Mouse (Mus musculus) liver, embryonic 12.5 days (tissue): ENCODE results near the gene Rhov. TPM values are rescaled to one million over a fixed set of nuclear protein-coding genes. Genes with fewer than 3 reads are reported as not detected.
A peak's percentile ranks its signal among the peaks of the same experiment; 100 is the strongest.

Experiments used
- ATAC-seq: fragments of 200-750 bp; cut with Nextera tagmentation; 2 replicates; pipeline ENCODE4 v1.8.0; 2017; ENCODE audit warnings: moderate number of reproducible peaks, mild to moderate bottlenecking, moderate library complexity
- H3K27ac ChIP-seq: fragments of 300-500 bp; sonication (generic); 2 replicates; pipeline ENCODE4 v1.5.1; 2016; ENCODE audit warnings: mild to moderate bottlenecking
- H3K27me3 ChIP-seq: fragments of 300-500 bp; sonication (generic); replicated peaks from 2 replicates; pipeline ENCODE4 v1.6.1; 2016; ENCODE audit warnings: mild to moderate bottlenecking, moderate library complexity
- H3K36me3 ChIP-seq: fragments of 300-500 bp; sonication (generic); 2 replicates; pipeline ENCODE4 v1.6.1; 2016; ENCODE audit warnings: mild to moderate bottlenecking, moderate library complexity
- H3K4me1 ChIP-seq: fragments of 300-500 bp; sonication (generic); 2 replicates; pipeline ENCODE4 v1.6.1; 2016
- H3K4me2 ChIP-seq: fragments of 300-500 bp; sonication (generic); 2 replicates; pipeline ENCODE4 v1.6.1; 2016; ENCODE audit warnings: mild to moderate bottlenecking, moderate library complexity
- H3K4me3 ChIP-seq: fragments of 300-500 bp; sonication (generic); 2 replicates; pipeline ENCODE4 v1.5.1; 2016; ENCODE audit warnings: mild to moderate bottlenecking, moderate library complexity
- H3K9ac ChIP-seq: fragments of 300-500 bp; sonication (generic); 2 replicates; pipeline ENCODE4 v1.6.1; 2016; ENCODE audit warnings: mild to moderate bottlenecking, moderate library complexity
- H3K9me3 ChIP-seq: fragments of 300-500 bp; sonication (generic); replicated peaks from 2 replicates; pipeline ENCODE4 v1.6.1; 2016; ENCODE audit warnings: mild to moderate bottlenecking, moderate library complexity
- WGBS: fragments of 180-500 bp; shearing (Covaris S2); methylation state at CpG from one replicate; pipeline ENCODE4 v1.1.7; 2016; ENCODE audit not compliant: insufficient replicate concordance; 5-methylcytosine and 5-hydroxymethylcytosine counted together
- polyA plus RNA-seq: library from polyadenylated mRNA; unstranded; fragments of >200 nt; fragmentation: Nextera tagmentation; extraction: Ambion mirVana; gene quantifications from 2 replicates; pipeline ENCODE4 v1.2.1, GENCODE M21; 2016

Gene Rhov
- polyA plus RNA-seq, 1 experiment from 2014 or later: 0.07 TPM

DNA sequence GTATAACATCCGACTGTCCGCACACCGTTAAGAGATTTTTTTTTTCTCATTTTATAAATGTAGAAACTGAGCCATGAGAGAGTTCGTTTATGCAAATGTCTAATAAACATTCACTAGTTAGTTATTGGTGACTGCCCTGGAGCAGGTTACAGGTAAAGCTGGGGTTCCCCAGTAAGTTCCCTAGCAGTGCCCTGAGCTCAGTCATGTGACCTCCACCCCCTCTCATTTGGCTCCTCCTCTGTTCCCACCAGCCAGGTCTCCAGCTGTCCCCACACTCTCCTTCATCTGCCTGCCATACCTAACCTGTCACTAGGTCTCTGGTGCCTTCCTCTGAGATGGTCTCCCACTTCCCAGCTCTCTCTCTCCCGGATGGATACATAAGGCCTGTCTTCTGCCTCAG lies 16.3 kb upstream of the Rhov start:
- Histone ChIP-seq H3K4me3 (no peak overlapping the region), H3K9ac (no peak overlapping the region), H3K9me3 (no peaks in the 10 kb centered on the region), H3K36me3 (peaks cover 24% of the 10 kb centered on the region), H3K4me1 (peaks cover 26% of the 10 kb centered on the region), H3K27ac (no peak overlapping the region), H3K4me2 (peak overlapping the region; percentile 86; the same call in 1 of the 2 replicates), H3K27me3 (no peaks in the 10 kb centered on the region)
- 86% methylated on average over 5 of the region's 5 CpGs for WGBS
- ATAC-seq: no peak

DNA sequence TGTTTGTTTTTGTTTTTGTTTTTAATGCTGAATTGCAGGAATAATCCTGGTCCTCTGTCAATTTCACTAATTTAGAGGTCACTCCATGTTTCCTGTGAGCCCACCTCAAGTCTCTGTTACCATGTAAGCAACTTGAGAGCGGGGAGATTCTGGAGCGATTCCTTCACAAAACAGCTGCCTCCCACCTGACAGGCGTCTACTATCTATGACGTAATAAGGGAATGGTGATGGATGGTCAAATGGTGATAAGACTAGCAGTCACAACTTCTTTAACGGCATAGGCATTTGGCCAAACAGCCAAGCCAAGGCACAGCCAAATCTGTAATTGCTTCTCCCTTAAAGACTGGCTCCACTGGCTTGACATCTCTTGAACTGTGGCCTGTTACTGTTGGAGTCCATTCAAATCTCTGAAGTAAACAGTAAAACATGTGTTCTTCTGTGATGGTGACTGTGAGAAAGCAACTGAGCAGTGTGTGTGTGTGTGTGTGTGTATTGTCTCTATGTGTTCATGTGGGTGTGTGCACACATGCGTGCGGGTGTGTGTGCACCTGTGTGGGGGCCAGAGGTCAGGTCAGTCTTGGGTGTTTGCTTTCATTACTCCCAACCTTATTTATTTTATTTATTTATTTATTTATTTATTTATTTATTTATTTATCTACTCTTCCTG lies 11.0 kb upstream of the Rhov start:
- no peak for ATAC-seq
- Histone ChIP-seq H3K4me2 (no peak overlapping the region), H3K4me3 (no peak overlapping the region), H3K4me1 (no peaks in the 10 kb centered on the region), H3K27me3 (no peaks in the 10 kb centered on the region), H3K36me3 (no peaks in the 10 kb centered on the region), H3K9ac (no peak overlapping the region), H3K9me3 (no peaks in the 10 kb centered on the region), H3K27ac (no peak overlapping the region)
- WGBS: 57% methylated on average over 7 of the region's 7 CpGs

DNA sequence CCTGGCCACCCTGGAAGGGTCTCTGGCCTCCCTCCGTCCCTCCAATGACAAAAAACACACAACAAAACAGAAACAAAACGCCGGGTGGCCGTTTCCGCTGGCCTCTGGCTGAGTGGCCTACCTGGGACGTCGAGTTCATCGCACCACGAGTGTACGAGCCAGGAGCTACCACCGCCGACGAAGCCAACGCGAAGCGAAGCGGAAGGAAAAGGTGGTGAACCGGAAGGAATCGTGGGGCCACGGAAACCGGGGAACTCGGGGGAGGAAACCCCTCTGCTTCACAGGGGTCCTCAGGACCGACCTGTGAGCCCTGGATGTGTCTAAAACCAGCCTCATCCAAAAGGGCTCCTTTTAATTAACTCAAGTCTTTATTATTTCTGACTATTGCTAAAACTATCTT lies 6.7 kb upstream of the Rhov start:
- Histone ChIP-seq H3K4me3 (no peak overlapping the region), H3K36me3 (no peaks in the 10 kb centered on the region), H3K27me3 (peaks cover 6% of the 10 kb centered on the region; the same call in 1 of the 2 replicates), H3K4me1 (no peaks in the 10 kb centered on the region), H3K9me3 (no peaks in the 10 kb centered on the region), H3K4me2 (no peak overlapping the region), H3K9ac (no peak overlapping the region), H3K27ac (no peak overlapping the region)
- ATAC-seq: no peak
- 88% methylated on average over 23 of the region's 23 CpGs for WGBS

DNA sequence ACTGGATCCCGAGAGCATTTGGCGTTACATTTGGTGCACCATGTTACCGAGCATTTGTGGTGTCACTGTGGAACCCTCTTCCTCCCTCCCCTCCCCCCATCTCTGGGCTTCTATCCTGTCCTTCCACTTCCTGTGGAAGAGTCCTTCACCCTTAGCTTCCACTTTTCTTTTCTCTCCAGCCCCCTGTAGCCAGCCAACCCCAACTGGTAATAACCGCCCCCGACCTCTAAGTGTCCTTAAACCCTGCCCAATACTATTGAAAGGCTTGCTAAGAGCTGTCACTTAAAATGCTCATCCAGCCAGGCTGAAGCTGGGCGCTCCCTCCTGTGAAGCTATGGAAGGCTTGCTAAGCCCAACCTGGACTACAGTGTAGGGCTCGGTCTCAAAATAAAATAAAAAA lies 5.9 kb upstream of the Rhov start:
- Histone ChIP-seq H3K27ac (no peak overlapping the region), H3K36me3 (no peaks in the 10 kb centered on the region), H3K4me3 (no peak overlapping the region), H3K9me3 (no peaks in the 10 kb centered on the region), H3K27me3 (peaks cover 7% of the 10 kb centered on the region; the same call in 1 of the 2 replicates), H3K4me1 (no peaks in the 10 kb centered on the region), H3K4me2 (no peak overlapping the region), H3K9ac (no peak overlapping the region)
- 49% methylated on average over 7 of the region's 7 CpGs for whole genome bisulfite sequencing
- ATAC-seq: no peak

DNA sequence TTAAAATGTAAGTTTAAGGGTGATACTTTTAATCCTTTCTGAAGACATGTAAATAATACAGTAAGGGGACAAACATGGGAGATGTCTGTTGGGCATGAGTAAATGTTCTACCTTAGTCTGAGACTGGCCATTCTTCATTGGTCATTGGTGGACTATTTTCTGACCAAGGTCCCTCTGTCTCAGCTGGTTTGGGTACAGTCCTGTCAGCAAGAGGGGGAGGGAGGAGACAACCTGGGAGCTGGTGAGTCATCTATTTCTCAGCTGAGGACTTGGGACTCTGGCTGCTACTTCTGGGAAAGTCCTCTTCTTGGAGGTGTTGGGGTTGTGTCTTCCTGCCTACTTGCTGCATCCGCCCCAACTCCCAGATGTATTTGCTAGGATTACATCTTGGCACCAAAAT lies 3.1 kb upstream of the Rhov start:
- Histone ChIP-seq H3K36me3 (no peaks in the 10 kb centered on the region), H3K27ac (no peak overlapping the region), H3K27me3 (peaks cover 28% of the 10 kb centered on the region), H3K4me1 (peaks cover 11% of the 10 kb centered on the region), H3K9me3 (no peaks in the 10 kb centered on the region), H3K9ac (no peak overlapping the region), H3K4me2 (no peak overlapping the region), H3K4me3 (no peak overlapping the region)
- no peak for ATAC-seq
- WGBS: 43% methylated on average over 1 of the region's 1 CpGs

DNA sequence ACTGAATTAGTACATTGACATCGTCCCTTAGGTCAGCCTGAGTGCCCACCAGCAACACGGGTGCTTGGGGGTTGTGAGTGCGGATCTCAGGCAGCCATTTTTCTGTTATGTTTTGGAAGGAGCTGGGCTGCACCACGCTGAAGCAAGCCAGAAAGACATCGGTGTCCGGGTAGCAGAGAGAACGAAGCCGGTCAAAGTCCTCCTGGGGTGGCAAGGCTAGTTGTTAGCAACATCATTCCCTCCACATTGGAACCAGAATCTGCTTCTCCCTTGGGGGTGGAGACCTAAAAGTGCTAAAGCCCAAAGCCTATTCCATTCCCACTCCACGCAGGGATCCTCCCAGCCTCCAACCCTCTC lies 808 bp downstream of the Rhov start:
- 0 out of 2 replicates have a peak overlapping the region, but pooled peaks have one; percentile 61 for H3K4me3 ChIP-seq
- H3K27me3 ChIP-seq: peaks cover 41% of the 10 kb centered on the region
- WGBS: 47% methylated on average over 9 of the region's 9 CpGs
- H3K36me3 ChIP-seq: no peaks in the 10 kb centered on the region
- H3K4me2 ChIP-seq: peak overlapping the region; percentile 92
- H3K9me3 ChIP-seq: no peaks in the 10 kb centered on the region
- H3K4me1 ChIP-seq: peaks cover 11% of the 10 kb centered on the region
- H3K9ac ChIP-seq: no peak overlapping the region
- no peak overlapping the region for H3K27ac ChIP-seq
- no peak for ATAC-seq

DNA sequence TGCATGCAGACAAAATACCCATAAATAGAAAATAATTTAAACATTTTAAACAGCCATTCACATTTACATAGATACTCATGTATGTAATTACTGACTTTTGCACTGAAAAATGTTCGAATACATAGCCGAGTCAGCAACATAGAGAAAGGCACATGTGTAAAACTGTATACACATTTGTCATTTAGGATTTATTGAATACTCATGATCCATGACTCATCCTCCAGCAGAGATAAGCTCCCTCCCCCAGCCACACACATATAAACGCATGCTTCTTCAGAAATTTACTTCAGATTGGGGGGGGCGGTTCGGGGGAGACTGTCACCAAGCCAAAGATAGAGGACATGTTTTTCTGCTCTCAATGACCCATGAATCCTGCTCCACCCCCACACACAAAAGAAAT lies 7.3 kb downstream of the Rhov start:
- H3K4me1 ChIP-seq: peaks cover 6% of the 10 kb centered on the region
- H3K9ac ChIP-seq: no peak overlapping the region
- no peaks in the 10 kb centered on the region for H3K36me3 ChIP-seq
- peaks cover 13% of the 10 kb centered on the region for H3K27me3 ChIP-seq
- 60% methylated on average over 5 of the region's 5 CpGs for WGBS
- H3K9me3 ChIP-seq: no peaks in the 10 kb centered on the region
- no peak for ATAC-seq
- H3K4me2 ChIP-seq: no peak overlapping the region
- H3K4me3 ChIP-seq: no peak overlapping the region
- no peak overlapping the region for H3K27ac ChIP-seq

DNA sequence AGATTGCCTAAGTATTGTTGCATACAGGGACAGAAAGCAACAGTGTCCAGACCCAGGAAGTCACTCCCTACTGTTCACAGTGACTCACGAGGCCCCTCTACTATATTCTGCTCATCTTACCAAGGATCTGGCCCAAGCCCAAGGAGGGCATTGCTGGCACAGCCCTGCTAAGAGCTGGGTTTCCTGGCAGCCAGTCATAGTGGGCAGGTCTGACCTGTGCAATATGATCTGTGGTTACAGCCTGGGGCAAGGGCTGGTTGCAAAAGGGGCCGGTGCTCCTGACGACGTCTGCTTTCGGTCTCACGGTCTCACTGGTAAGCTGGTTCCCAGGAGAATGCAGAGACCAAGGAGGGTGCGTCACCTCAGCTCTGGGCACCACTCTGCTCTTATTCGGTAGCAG lies 8.1 kb downstream of the Rhov start:
- no peaks in the 10 kb centered on the region for H3K9me3 ChIP-seq
- whole genome bisulfite sequencing: 22% methylated on average over 8 of the region's 8 CpGs
- no peak for ATAC-seq
- H3K36me3 ChIP-seq: no peaks in the 10 kb centered on the region
- H3K9ac ChIP-seq: no peak overlapping the region
- no peak overlapping the region for H3K4me3 ChIP-seq
- 0 out of 2 replicates have a peak overlapping the region, but pooled peaks have one; percentile 1 for H3K4me2 ChIP-seq
- peaks cover 6% of the 10 kb centered on the region for H3K4me1 ChIP-seq
- no peak overlapping the region for H3K27ac ChIP-seq
- H3K27me3 ChIP-seq: peaks cover 10% of the 10 kb centered on the region

DNA sequence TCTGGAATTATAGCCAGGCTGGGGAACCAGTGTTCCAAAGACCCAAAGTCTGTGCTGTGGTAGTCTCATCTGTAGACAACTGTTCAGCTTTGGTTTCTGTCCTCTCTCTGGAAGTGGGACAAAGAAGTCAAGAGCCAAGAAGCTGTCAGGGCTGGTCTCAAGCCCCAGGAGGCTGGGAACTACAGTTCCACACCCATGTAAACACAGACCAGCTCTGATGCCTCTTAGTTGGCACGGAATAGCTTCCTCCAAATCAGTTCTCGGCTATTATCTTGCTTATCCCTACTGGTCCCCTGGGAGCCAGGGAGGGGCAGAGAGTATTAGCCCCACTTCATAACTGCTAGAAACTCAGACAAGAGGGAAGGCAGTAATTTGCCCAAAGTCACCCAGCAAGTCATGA lies 9.7 kb downstream of the Rhov start:
- no peak overlapping the region for H3K4me3 ChIP-seq
- H3K36me3 ChIP-seq: no peaks in the 10 kb centered on the region
- H3K9me3 ChIP-seq: no peaks in the 10 kb centered on the region
- WGBS: 71% methylated on average over 2 of the region's 2 CpGs
- H3K9ac ChIP-seq: no peak overlapping the region
- H3K4me1 ChIP-seq: peaks cover 6% of the 10 kb centered on the region
- no peak overlapping the region for H3K27ac ChIP-seq
- H3K4me2 ChIP-seq: no peak overlapping the region
- H3K27me3 ChIP-seq: peaks cover 9% of the 10 kb centered on the region
- no peak for ATAC-seq

DNA sequence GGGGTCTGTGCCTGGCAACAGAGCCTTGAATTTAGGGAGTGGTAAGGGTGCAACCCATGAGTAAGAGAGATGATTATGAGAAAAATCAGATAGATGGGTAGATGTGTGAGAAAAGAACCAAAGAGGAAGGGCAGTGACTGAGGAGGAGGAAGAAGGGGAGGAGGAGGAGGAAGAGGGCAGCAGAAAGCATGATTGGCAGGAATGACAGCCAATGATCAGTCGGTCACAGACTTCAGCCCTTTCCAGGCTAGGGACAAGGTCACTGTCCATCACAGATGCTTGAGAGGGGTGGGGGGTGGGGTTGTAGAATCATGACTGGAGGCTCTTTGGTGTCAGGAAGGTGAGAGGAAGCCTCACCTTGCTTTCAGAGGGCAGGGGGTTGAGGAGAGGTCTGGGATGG lies 10.6 kb downstream of the Rhov start:
- ATAC-seq: no peak
- Histone ChIP-seq H3K9ac (no peak overlapping the region), H3K9me3 (no peaks in the 10 kb centered on the region), H3K4me3 (no peak overlapping the region), H3K4me1 (peaks cover 6% of the 10 kb centered on the region), H3K36me3 (no peaks in the 10 kb centered on the region), H3K27ac (no peak overlapping the region), H3K27me3 (peaks cover 10% of the 10 kb centered on the region), H3K4me2 (no peak overlapping the region)
- WGBS: 63% methylated on average over 1 of the region's 1 CpGs

DNA sequence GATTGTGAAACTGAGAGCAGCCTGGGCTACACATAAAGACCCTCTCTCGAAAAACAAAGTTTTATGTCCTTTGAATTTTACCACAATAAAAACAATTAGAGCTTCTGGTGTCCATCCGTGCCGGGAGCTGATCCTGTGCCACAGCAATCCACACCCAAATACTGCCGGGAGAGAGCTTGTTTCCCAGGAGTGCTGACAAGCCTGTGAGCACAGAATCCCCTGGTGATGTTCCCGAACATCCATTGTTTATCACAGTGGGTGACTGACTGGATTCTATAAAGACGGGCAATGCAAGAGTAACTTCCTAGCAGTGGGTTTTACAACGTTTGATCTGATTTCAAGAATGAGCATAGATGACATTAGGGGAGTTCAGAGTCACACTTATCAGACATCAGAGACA lies 16.1 kb downstream of the Rhov start:
- Histone ChIP-seq H3K27ac (no peak overlapping the region), H3K9me3 (no peaks in the 10 kb centered on the region), H3K4me2 (no peak overlapping the region), H3K27me3 (peaks cover 37% of the 10 kb centered on the region), H3K36me3 (no peaks in the 10 kb centered on the region), H3K4me3 (no peak overlapping the region), H3K9ac (no peak overlapping the region), H3K4me1 (peaks cover 5% of the 10 kb centered on the region; the same call in 1 of the 2 replicates)
- ATAC-seq: no peak
- WGBS: 37% methylated on average over 7 of the region's 7 CpGs

DNA sequence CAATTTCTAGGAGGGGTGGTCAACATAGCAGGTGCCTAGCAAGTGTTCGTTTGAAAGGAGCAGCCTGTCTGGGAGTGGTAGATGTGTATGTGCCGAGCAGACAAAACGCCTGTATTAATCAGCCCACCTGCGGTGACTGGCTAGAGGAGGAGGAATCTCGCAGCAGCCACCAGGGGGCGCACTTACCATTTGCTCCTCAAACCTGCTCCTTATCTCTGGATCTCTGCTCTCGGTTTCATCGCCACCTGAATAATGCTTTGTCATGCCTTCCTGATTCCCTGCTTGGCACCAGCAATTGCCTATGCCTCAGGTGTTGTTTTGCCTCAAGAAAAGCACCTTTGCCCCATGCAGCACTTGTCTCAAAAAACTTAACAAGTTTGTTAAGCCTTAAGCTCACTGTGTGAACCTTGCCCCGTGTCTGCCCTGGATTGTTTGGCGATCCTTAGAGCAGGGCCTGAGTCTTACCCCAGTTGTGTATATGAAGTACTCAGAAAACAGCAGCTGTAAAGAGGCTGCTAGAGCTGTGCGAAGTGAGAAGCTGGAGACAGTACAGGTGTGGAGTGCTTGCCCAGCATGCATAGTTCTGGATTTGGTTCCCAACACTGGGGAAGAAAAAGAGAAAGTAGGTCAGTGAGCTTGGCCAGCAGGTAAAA lies 20.1 kb downstream of the Rhov start:
- H3K4me3 ChIP-seq: no peak overlapping the region
- 9% methylated on average over 11 of the region's 11 CpGs for WGBS
- peaks cover 5% of the 10 kb centered on the region; the same call in 1 of the 2 replicates for H3K4me1 ChIP-seq
- ATAC-seq: peak; percentile 78
- H3K9ac ChIP-seq: no peak overlapping the region
- no peak overlapping the region for H3K27ac ChIP-seq
- no peaks in the 10 kb centered on the region for H3K36me3 ChIP-seq
- H3K9me3 ChIP-seq: no peaks in the 10 kb centered on the region
- peak overlapping the region; percentile 54 for H3K4me2 ChIP-seq
- peaks cover 40% of the 10 kb centered on the region for H3K27me3 ChIP-seq
